Mouse (Mus musculus) heart, embryonic 14.5 days (tissue): Measurements from ENCODE around the gene Tmem26. TPM values are rescaled to one million over a fixed set of nuclear protein-coding genes. Genes with fewer than 3 reads are reported as not detected.
"Not testable (repeated sequence)": the region's sequence is repeated elsewhere in the genome, so short reads cannot be mapped to it uniquely, and the experiment has no call there.

Experiments
- ATAC-seq: fragments of 200-750 bp; cut with Nextera tagmentation; 2 replicates; pipeline ENCODE4 v1.8.0; 2017; ENCODE audit warnings: low read depth, moderate TSS enrichment; ENCODE audit not compliant: insufficient number of reproducible peaks, insufficient read depth, low FRiP score
- H3K27ac ChIP-seq, 2 experiments: fragments of 200-500 bp in 1 of 2; fragments of 300-500 bp in 1 of 2; sonication (generic) in 1 of 2; replicated peaks in 1 of 2; 2 replicates each; pipeline ENCODE4 v1.5.1; 2012 to 2014; ENCODE audit warnings: low read depth in 2 of 2, low read length in 2 of 2, control low read depth in 1 of 2, mild to moderate bottlenecking in 1 of 2, mixed read lengths in 1 of 2; ENCODE audit not compliant: control insufficient read depth in 1 of 2, insufficient read depth in 1 of 2
- H3K27me3 ChIP-seq: fragments of 300-500 bp; sonication (generic); 2 replicates; pipeline ENCODE4 v1.6.1; 2014; ENCODE audit warnings: mild to moderate bottlenecking, low read length, control low read depth; ENCODE audit not compliant: control insufficient read depth, insufficient read depth
- H3K36me3 ChIP-seq: fragments of 300-500 bp; sonication (generic); 2 replicates; pipeline ENCODE4 v1.6.1; 2014; ENCODE audit warnings: mild to moderate bottlenecking, control low read depth, low read length, mixed read lengths; ENCODE audit not compliant: control insufficient read depth, insufficient read depth
- H3K4me1 ChIP-seq, 2 experiments: fragments of 200-500 bp in 1 of 2; fragments of 300-500 bp in 1 of 2; sonication (generic) in 1 of 2; 2 replicates each; pipeline ENCODE4 v1.6.1; 2012 to 2014; ENCODE audit warnings: low read length in 2 of 2, control low read depth in 1 of 2, mixed read lengths in 1 of 2; ENCODE audit not compliant: control insufficient read depth in 2 of 2, insufficient read depth in 2 of 2
- H3K4me2 ChIP-seq: fragments of 300-500 bp; sonication (generic); 2 replicates; pipeline ENCODE4 v1.6.1; 2014; ENCODE audit warnings: mild to moderate bottlenecking, low read length
- H3K4me3 ChIP-seq, 2 experiments: fragments of 200-500 bp in 1 of 2; fragments of 300-500 bp in 1 of 2; sonication (generic) in 1 of 2; 2 replicates each; pipeline ENCODE4 v1.5.1; 2012 to 2014; ENCODE audit warnings: low read length in 2 of 2, mild to moderate bottlenecking in 2 of 2, control low read depth in 1 of 2, low read depth in 1 of 2, moderate library complexity in 1 of 2; ENCODE audit not compliant: control insufficient read depth in 1 of 2, insufficient read depth in 1 of 2
- H3K9ac ChIP-seq: fragments of 300-500 bp; sonication (generic); 2 replicates; pipeline ENCODE4 v1.6.1; 2014; ENCODE audit warnings: mild to moderate bottlenecking, low read length
- H3K9me3 ChIP-seq: fragments of 300-500 bp; sonication (generic); 2 replicates; pipeline ENCODE4 v1.6.1; 2016; ENCODE audit warnings: low read length, control low read depth; ENCODE audit not compliant: control insufficient read depth
- WGBS: fragments of 180-500 bp; shearing (Covaris S2); extraction: QIAGEN DNeasy Blood & Tissue Kit; methylation state at CpG from one replicate; pipeline ENCODE4 v1.1.7; 2014; 5-methylcytosine and 5-hydroxymethylcytosine counted together
- polyA plus RNA-seq: library from polyadenylated mRNA; unstranded; fragments of >200 nt; fragmentation: Nextera tagmentation; extraction: Ambion mirVana; gene quantifications from 2 replicates; pipeline ENCODE4 v1.2.1, GENCODE M21; 2014

The Tmem26 gene
- polyA plus RNA-seq, 1 experiment from 2014 or later, result 5.6 TPM

- Histone ChIP-seq H3K27me3 (peaks cover 7% of the 10 kb centered on the region; the same call in 1 of the 2 replicates), H3K4me3 (no peak overlapping the region), H3K27ac (no peak overlapping the region), H3K36me3 (no peaks in the 10 kb centered on the region), H3K4me2 (no peak overlapping the region), H3K4me1 (peaks cover 7 to 18% of the 10 kb centered on the region in 2 experiments), H3K9me3 (no peaks in the 10 kb centered on the region), H3K9ac (no peak overlapping the region)
- 7% methylated on average over 5 of the region's 5 CpGs for WGBS
- ATAC-seq, result peak; percentile 54; the same call in 1 of the 2 replicates
Measured at GRCm38 (mm10) chr10:68720887-68721400, 2.5 kb upstream of the Tmem26 start.

GRCm38 (mm10) chr10:68723015-68723414 lies 431 bp upstream of the Tmem26 start:
- Histone ChIP-seq H3K36me3 (no peaks in the 10 kb centered on the region), H3K4me1 (peaks cover 7 to 18% of the 10 kb centered on the region in 2 experiments), H3K27me3 (peaks cover 7% of the 10 kb centered on the region; the same call in 1 of the 2 replicates), H3K9me3 (no peaks in the 10 kb centered on the region), H3K9ac (peak overlapping the region; percentile 69; the same call in 1 of the 2 replicates), H3K27ac (no peak overlapping the region), H3K4me3 (peak overlapping the region in 1 of 2 experiments; percentile 52; a peak in 1 of 4 replicates), H3K4me2 (peak overlapping the region; percentile 96)
- no peak for ATAC-seq
- 39% methylated on average over 7 of the region's 7 CpGs for WGBS

GRCm38 (mm10) chr10:68724361-68724720 lies 895 bp downstream of the Tmem26 start:
- H3K9ac ChIP-seq, result peak overlapping the region; percentile 69
- 0% methylated on average over 11 of the region's 11 CpGs for WGBS
- peaks cover 7 to 18% of the 10 kb centered on the region in 2 experiments for H3K4me1 ChIP-seq
- H3K36me3 ChIP-seq, result no peaks in the 10 kb centered on the region
- H3K9me3 ChIP-seq, result no peaks in the 10 kb centered on the region
- peak overlapping the region; percentile 52 to 63 for H3K4me3 ChIP-seq
- ATAC-seq, result no peak
- H3K27me3 ChIP-seq, result peaks cover 7% of the 10 kb centered on the region; the same call in 1 of the 2 replicates
- peak overlapping the region; percentile 96 for H3K4me2 ChIP-seq
- H3K27ac ChIP-seq, result no peak overlapping the region

DNA sequence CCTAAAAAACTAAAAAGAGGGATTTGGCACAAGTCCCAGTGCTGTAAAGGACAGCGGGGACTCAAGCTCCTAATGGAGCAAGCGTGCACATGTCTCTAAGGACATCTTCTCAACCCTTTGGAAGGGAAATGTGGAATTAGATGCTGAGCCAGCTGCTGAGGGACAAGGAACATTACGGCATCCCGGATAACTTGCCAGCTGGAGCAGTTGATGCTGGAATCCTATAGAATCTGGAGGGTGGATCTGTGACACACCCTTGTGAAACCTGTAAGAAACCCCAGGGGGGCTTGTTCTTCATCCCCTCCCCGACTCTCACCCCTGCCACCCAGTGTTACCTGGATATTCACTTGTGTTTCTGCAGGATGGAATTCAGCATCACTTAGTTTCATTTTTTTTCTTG lies 4.0 kb downstream of the Tmem26 start:
- 68% methylated on average over 5 of the region's 5 CpGs for WGBS
- Histone ChIP-seq H3K4me1 (peaks cover 5 to 15% of the 10 kb centered on the region in 2 experiments), H3K9me3 (no peaks in the 10 kb centered on the region), H3K27ac (no peak overlapping the region), H3K36me3 (no peaks in the 10 kb centered on the region), H3K27me3 (peaks cover 7% of the 10 kb centered on the region; the same call in 1 of the 2 replicates), H3K9ac (no peak overlapping the region), H3K4me3 (no peak overlapping the region), H3K4me2 (no peak overlapping the region)
- ATAC-seq, result no peak

- no peaks in the 10 kb centered on the region for H3K36me3 ChIP-seq
- H3K4me1 ChIP-seq, result no peaks in the 10 kb centered on the region
- 73% methylated on average over 3 of the region's 3 CpGs for WGBS
- no peaks in the 10 kb centered on the region for H3K9me3 ChIP-seq
- H3K27me3 ChIP-seq, result no peaks in the 10 kb centered on the region
- H3K4me3 ChIP-seq, result no peak overlapping the region
- no peak for ATAC-seq
- H3K27ac ChIP-seq, result no peak overlapping the region
- no peak overlapping the region for H3K9ac ChIP-seq
- no peak overlapping the region for H3K4me2 ChIP-seq
Measured at GRCm38 (mm10) chr10:68735621-68736020, 12.2 kb downstream of the Tmem26 start.

DNA sequence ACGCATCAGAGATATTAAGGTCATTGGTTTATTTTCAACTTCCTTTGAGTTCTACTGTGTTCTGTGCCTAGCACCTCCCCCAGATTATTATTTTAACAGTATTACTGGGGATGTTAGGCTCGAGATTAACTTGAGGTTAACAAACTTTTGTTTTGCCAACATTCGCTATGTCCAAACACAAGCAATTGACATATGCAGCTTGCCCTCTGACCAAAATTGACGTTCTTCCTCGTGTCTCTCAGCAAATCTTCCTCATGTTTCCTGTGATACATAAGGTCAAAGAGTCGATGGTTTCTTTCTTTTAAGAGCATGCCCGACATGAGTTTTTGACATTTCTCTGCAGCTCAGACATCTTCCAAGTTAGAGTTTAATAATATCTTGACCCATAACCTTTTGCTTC lies 13.9 kb downstream of the Tmem26 start:
- Histone ChIP-seq H3K9ac (no peak overlapping the region), H3K4me1 (no peaks in the 10 kb centered on the region), H3K27ac (no peak overlapping the region), H3K9me3 (no peaks in the 10 kb centered on the region), H3K4me3 (no peak overlapping the region), H3K36me3 (no peaks in the 10 kb centered on the region), H3K27me3 (no peaks in the 10 kb centered on the region), H3K4me2 (no peak overlapping the region)
- 65% methylated on average over 7 of the region's 7 CpGs for WGBS
- ATAC-seq, result no peak

GRCm38 (mm10) chr10:68738981-68739380 lies 15.5 kb downstream of the Tmem26 start:
- H3K9me3 ChIP-seq, H3K4me3 ChIP-seq, H3K4me1 ChIP-seq, H3K36me3 ChIP-seq, ATAC-seq, H3K4me2 ChIP-seq, H3K9ac ChIP-seq, H3K27me3 ChIP-seq, H3K27ac ChIP-seq: not testable (repeated sequence)
- 85% methylated on average over 1 of the region's 1 CpGs for WGBS

GRCm38 (mm10) chr10:68740251-68740650 lies 16.8 kb downstream of the Tmem26 start:
- no peak overlapping the region for H3K27ac ChIP-seq
- H3K4me1 ChIP-seq, result no peaks in the 10 kb centered on the region
- H3K9me3 ChIP-seq, result no peaks in the 10 kb centered on the region
- H3K4me3 ChIP-seq, result no peak overlapping the region
- 74% methylated on average over 2 of the region's 2 CpGs for WGBS
- ATAC-seq, result no peak
- no peaks in the 10 kb centered on the region for H3K36me3 ChIP-seq
- H3K9ac ChIP-seq, result no peak overlapping the region
- H3K27me3 ChIP-seq, result no peaks in the 10 kb centered on the region
- H3K4me2 ChIP-seq, result no peak overlapping the region
